Mouse (Mus musculus) spleen, adult 2 months (tissue): ENCODE results near the gene Zfp653.

Experiments
- CTCF ChIP-seq: fragments of 200-500 bp; IDR thresholded peaks from 2 replicates; pipeline ENCODE4 v1.5.1; 2011; ENCODE audit warnings: mild to moderate bottlenecking, inconsistent platforms; ENCODE audit not compliant: insufficient read depth, insufficient read length, insufficient replicate concordance; ENCODE audit errors: extremely low read depth
- POLR2A ChIP-seq: fragments of 200-500 bp; IDR thresholded peaks from 2 replicates; pipeline ENCODE4 v1.6.1; 2011; ENCODE audit warnings: low read depth, low read length, inconsistent platforms

DNA sequence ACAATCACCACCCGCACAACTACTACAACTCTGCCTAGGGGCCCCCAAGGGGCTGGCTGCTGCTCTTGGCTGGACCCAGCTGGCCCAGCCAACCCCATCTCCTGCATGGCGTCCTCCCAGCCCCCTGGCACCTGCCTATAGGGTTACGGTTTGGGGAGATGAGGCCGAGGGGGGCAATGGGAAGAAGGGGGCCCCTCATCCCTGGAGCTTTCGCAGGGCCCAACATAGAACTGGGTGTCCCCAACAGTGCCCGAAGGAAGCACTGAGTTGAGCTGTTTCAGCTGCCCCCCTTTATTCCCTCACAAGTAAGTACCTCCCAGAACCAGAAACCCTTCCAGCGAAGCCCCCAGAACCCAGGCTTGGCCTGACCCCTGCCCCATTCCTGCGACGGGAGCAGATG is 37.0 kb upstream of the Zfp653 start:
- TF ChIP-seq POLR2A = no peak
- no peak for TF ChIP-seq CTCF
